Mouse (Mus musculus): ENCODE data around the gene Ltbp2. TPM values are rescaled to one million over a fixed set of nuclear protein-coding genes. Genes with fewer than 3 reads are reported as not detected.

Gene Ltbp2
- 1.0 TPM in 2 replicates for polyA plus RNA-seq (2012; rRNA removed)

GRCm38 (mm10) chr12:84876481-84877121 lies at the start of gene Ltbp2:
Gene Ltbp2, minus strand, starts transcription at chr12:84876532.

DNA sequence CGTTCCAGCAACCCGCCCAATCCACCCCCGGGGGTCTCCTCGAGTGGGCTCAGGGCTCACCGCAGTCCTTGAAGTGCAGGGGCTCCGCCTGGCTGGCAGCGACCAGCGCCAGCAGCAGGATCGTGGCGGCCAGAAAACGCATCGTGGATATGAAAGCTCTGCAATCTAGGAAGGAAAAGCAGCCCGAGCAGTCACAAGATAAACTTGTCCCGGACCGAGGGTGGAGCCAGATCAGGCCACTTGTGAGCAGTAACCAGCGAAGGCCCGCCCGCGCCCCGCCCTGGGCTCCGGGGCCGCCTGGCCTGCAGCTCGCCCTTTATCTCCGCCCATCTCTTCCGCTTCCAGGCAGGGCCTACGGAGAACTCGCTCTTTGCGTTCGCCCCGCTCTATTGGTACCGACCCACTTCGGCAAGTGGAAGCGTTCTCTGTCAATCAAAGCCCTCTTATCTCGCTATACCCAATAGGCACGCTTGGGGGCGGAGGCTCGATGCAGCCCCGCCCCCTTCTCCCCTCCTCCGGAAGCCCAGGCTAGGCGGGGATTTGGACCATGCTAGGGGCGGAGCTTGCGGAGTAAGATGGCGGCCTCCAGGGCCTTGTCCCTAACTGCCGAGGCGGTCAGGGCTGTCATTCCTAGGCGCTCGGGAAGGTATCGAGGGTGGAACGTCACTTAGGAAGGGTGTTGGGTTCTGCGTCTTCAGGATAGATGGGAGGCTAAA lies 103.4 kb downstream of the Ltbp2 start, which contains the start of the genes Npc2 and Isca2:
Gene Npc2 (minus strand): TSS at position 427 of the 716 bp plus-strand sequence.
Gene Isca2 (plus strand): TSS at position 526 of the 716 bp plus-strand sequence.

Other genes with a start within 250 kb of the Ltbp2 start
- gene Vrtn, start 235.5 kb downstream of the Ltbp2 start, polyA plus RNA-seq (2012; rRNA removed): 0.05 and 0.09 TPM in 2 replicates
- gene Syndig1l, start 177.7 kb downstream of the Ltbp2 start, polyA plus RNA-seq (2012; rRNA removed): 13.1 and 14.4 TPM in 2 replicates
- gene Npc2, start 103.4 kb downstream of the Ltbp2 start, polyA plus RNA-seq (2012; rRNA removed): 57.1 and 57.4 TPM in 2 replicates
- 84.6 and 93.3 TPM in 2 replicates for gene Isca2, start 103.3 kb downstream of the Ltbp2 start, polyA plus RNA-seq (2012; rRNA removed)
- gene Fcf1, start 94.4 kb upstream of the Ltbp2 start, polyA plus RNA-seq (2012; rRNA removed): 93.3 and 97.5 TPM in 2 replicates
- gene Arel1, start 94.4 kb upstream of the Ltbp2 start, polyA plus RNA-seq (2012; rRNA removed): 62.2 and 63.4 TPM in 2 replicates
- gene Ylpm1, start 119.8 kb upstream of the Ltbp2 start, polyA plus RNA-seq (2012; rRNA removed): 53.1 and 53.3 TPM in 2 replicates
- gene Prox2, start 234.2 kb upstream of the Ltbp2 start, polyA plus RNA-seq (2012; rRNA removed): 0.43 and 0.62 TPM in 2 replicates
- gene Dlst, start 234.3 kb upstream of the Ltbp2 start, polyA plus RNA-seq (2012; rRNA removed): 147 and 152 TPM in 2 replicates

All from central nervous system, embryonic 18 days (tissue).